Mouse (Mus musculus) hindbrain, embryonic 10.5 days (tissue): ENCODE results near the gene Dennd4c. TPM values are rescaled to one million over a fixed set of nuclear protein-coding genes. Genes with fewer than 3 reads are reported as not detected.

ENCODE experiments used
- polyA plus RNA-seq: library from polyadenylated mRNA; unstranded; fragments of >200 nt; fragmentation: Nextera tagmentation; extraction: Ambion mirVana; gene quantifications from 2 replicates; pipeline ENCODE4 v1.2.1, GENCODE M21; 2016

Gene Dennd4c
- polyA plus RNA-seq, 1 experiment from 2014 or later: 5.5 TPM

Other genes starting within 250 kb of the Dennd4c start
- not detected in 2 replicates for gene Saxo1, start 190.2 kb upstream of the Dennd4c start, polyA plus RNA-seq
- 64.2 and 73.6 TPM in 2 replicates for gene Rraga, start 172.9 kb upstream of the Dennd4c start, polyA plus RNA-seq
- 21.0 and 27.9 TPM in 2 replicates for gene Haus6, start 136.5 kb upstream of the Dennd4c start, polyA plus RNA-seq
- gene Plin2, start 78.5 kb upstream of the Dennd4c start, polyA plus RNA-seq: 84.7 and 88.9 TPM in 2 replicates
- gene Rps6, start 108.9 kb downstream of the Dennd4c start, polyA plus RNA-seq: 569 and 645 TPM in 2 replicates
- 9.4 and 11.3 TPM in 2 replicates for gene Acer2, start 125.8 kb downstream of the Dennd4c start, polyA plus RNA-seq